Mouse (Mus musculus) heart, postnatal 0 days (tissue): ENCODE results near the gene Wls. TPM values are rescaled to one million over a fixed set of nuclear protein-coding genes. Genes with fewer than 3 reads are reported as not detected.

Source experiments
- ATAC-seq: fragments of 200-750 bp; cut with Nextera tagmentation; 2 replicates; pipeline ENCODE4 v1.8.0; 2017; ENCODE audit warnings: low read depth, moderate number of reproducible peaks, moderate library complexity; ENCODE audit not compliant: insufficient read depth
- DNase-seq: peaks from one replicate; pipeline ENCODE4 v3.0.0-alpha.2; 2016; ENCODE audit warnings: low spot score
- H3K27ac ChIP-seq: fragments of 300-500 bp; sonication (generic); 2 replicates; pipeline ENCODE4 v1.5.1; 2014; ENCODE audit warnings: low read depth, mild to moderate bottlenecking
- H3K27me3 ChIP-seq: fragments of 300-500 bp; sonication (generic); 2 replicates; pipeline ENCODE4 v1.6.1; 2014; ENCODE audit warnings: low read length, mixed read lengths; ENCODE audit not compliant: control insufficient read depth, insufficient read depth
- H3K36me3 ChIP-seq: fragments of 300-500 bp; sonication (generic); replicated peaks from 2 replicates; pipeline ENCODE4 v1.6.1; 2014; ENCODE audit warnings: low read length, mixed read lengths; ENCODE audit not compliant: control insufficient read depth, insufficient read depth
- H3K4me1 ChIP-seq: fragments of 300-500 bp; sonication (generic); 2 replicates; pipeline ENCODE4 v1.6.1; 2014; ENCODE audit warnings: antibody characterized with exemption; ENCODE audit not compliant: control insufficient read depth, insufficient read depth
- H3K4me2 ChIP-seq: fragments of 300-500 bp; sonication (generic); 2 replicates; pipeline ENCODE4 v1.6.1; 2014; ENCODE audit warnings: low read depth, mild to moderate bottlenecking, low read length, moderate library complexity
- H3K4me3 ChIP-seq: fragments of 300-500 bp; sonication (generic); 2 replicates; pipeline ENCODE4 v1.5.1; 2014; ENCODE audit warnings: low read depth, low read length
- H3K9ac ChIP-seq: fragments of 300-500 bp; sonication (generic); replicated peaks from 2 replicates; pipeline ENCODE4 v1.6.1; 2014; ENCODE audit warnings: low read depth, low read length, mixed read lengths
- H3K9me3 ChIP-seq: fragments of 300-500 bp; sonication (generic); replicated peaks from 2 replicates; pipeline ENCODE4 v1.6.1; 2016; ENCODE audit warnings: low read length; ENCODE audit not compliant: control insufficient read depth
- CTCF ChIP-seq: IDR thresholded peaks from 2 replicates; pipeline ENCODE4 v1.5.1; 2016; ENCODE audit warnings: antibody characterized with exemption, control low read depth, low read depth
- EP300 ChIP-seq: IDR thresholded peaks from 2 replicates; pipeline ENCODE4 v1.6.1; 2016; ENCODE audit warnings: antibody characterized with exemption, low read depth
- WGBS: fragments of 180-500 bp; shearing (Covaris S2); extraction: QIAGEN DNeasy Blood & Tissue Kit; methylation state at CpG from one replicate; pipeline ENCODE4 v1.1.7; 2014; 5-methylcytosine and 5-hydroxymethylcytosine counted together
- polyA plus RNA-seq: library from polyadenylated mRNA; unstranded; fragments of >200 nt; fragmentation: Nextera tagmentation; extraction: Ambion mirVana; gene quantifications from 2 replicates; pipeline ENCODE4 v1.2.1, GENCODE M21; 2015
- total RNA-seq: library from RNA; depleted of rRNA; stranded (reverse); fragments of >200 nt; gene quantifications from 2 replicates; pipeline ENCODE4 v1.2.3, GENCODE M21; 2014; ENCODE audit warnings: low replicate concordance

Wls gene
- total and polyA plus RNA-seq, 2 experiments from 2014 or later, result 105 to 106 TPM

- no peaks in the 10 kb centered on the region for H3K9me3 ChIP-seq
- H3K36me3 ChIP-seq, result no peaks in the 10 kb centered on the region
- H3K9ac ChIP-seq, result no peak overlapping the region
- WGBS, result 80% methylated on average over 1 of the region's 1 CpGs
- H3K4me2 ChIP-seq, result no peak overlapping the region
- no peak overlapping the region for H3K4me3 ChIP-seq
- H3K27ac ChIP-seq, result no peak overlapping the region
- ATAC-seq (no peak), DNase-seq (no peak)
- H3K4me1 ChIP-seq, result no peaks in the 10 kb centered on the region
- no peak for TF ChIP-seq EP300
- TF ChIP-seq CTCF, result no peak
- H3K27me3 ChIP-seq, result no peaks in the 10 kb centered on the region
Measured at GRCm38 (mm10) chr3:159857112-159857511, 17.6 kb downstream of the Wls start.

GRCm38 (mm10) chr3:159865691-159866090, 26.2 kb downstream of the Wls start:
- H3K9ac ChIP-seq, result no peak overlapping the region
- DNase-seq, result no peak
- no peaks in the 10 kb centered on the region for H3K27me3 ChIP-seq
- 66% methylated on average over 1 of the region's 1 CpGs for WGBS
- H3K9me3 ChIP-seq, result no peaks in the 10 kb centered on the region
- H3K27ac ChIP-seq, result no peak overlapping the region
- H3K4me3 ChIP-seq, result no peak overlapping the region
- TF ChIP-seq EP300 (no peak), CTCF (no peak)
- no peaks in the 10 kb centered on the region for H3K36me3 ChIP-seq
- H3K4me1 ChIP-seq, result 0 out of 2 replicates have a peak, but pooled peaks cover 4% of the 10 kb centered on the region
- no peak overlapping the region for H3K4me2 ChIP-seq
- no peak for ATAC-seq

GRCm38 (mm10) chr3:159878983-159879382, 39.5 kb downstream of the Wls start:
- H3K9me3 ChIP-seq, result no peaks in the 10 kb centered on the region
- no peak overlapping the region for H3K4me2 ChIP-seq
- H3K4me3 ChIP-seq, result no peak overlapping the region
- H3K27me3 ChIP-seq, result no peaks in the 10 kb centered on the region
- peaks cover 14% of the 10 kb centered on the region; the same call in 1 of the 2 replicates for H3K36me3 ChIP-seq
- TF ChIP-seq EP300, result no peak
- no peak for ATAC-seq
- H3K9ac ChIP-seq, result no peak overlapping the region
- peaks cover 5% of the 10 kb centered on the region; the same call in 1 of the 2 replicates for H3K4me1 ChIP-seq
- no peak overlapping the region for H3K27ac ChIP-seq
- no peak for DNase-seq

GRCm38 (mm10) chr3:159883325-159883724, 43.9 kb downstream of the Wls start:
- Histone ChIP-seq H3K9ac (no peak overlapping the region), H3K9me3 (no peaks in the 10 kb centered on the region), H3K4me2 (no peak overlapping the region), H3K27me3 (no peaks in the 10 kb centered on the region), H3K4me3 (no peak overlapping the region), H3K4me1 (peaks cover 19% of the 10 kb centered on the region), H3K36me3 (no peaks in the 10 kb centered on the region), H3K27ac (0 out of 2 replicates have a peak overlapping the region, but pooled peaks have one; percentile 15)
- 13% methylated on average over 2 of the region's 2 CpGs for WGBS
- no peak for DNase-seq
- no peak for ATAC-seq
- TF ChIP-seq EP300, result no peak
- TF ChIP-seq CTCF, result no peak

- H3K4me3 ChIP-seq, result no peak overlapping the region
- no peaks in the 10 kb centered on the region for H3K9me3 ChIP-seq
- TF ChIP-seq EP300 (no peak), CTCF (no peak)
- H3K27ac ChIP-seq, result peak overlapping the region; percentile 77
- ATAC-seq (no peak), DNase-seq (no peak)
- no peak overlapping the region for H3K4me2 ChIP-seq
- H3K9ac ChIP-seq, result no peak overlapping the region
- peaks cover 19% of the 10 kb centered on the region for H3K4me1 ChIP-seq
- H3K27me3 ChIP-seq, result no peaks in the 10 kb centered on the region
- no peaks in the 10 kb centered on the region for H3K36me3 ChIP-seq
Measured at GRCm38 (mm10) chr3:159884802-159885201, 45.3 kb downstream of the Wls start.

GRCm38 (mm10) chr3:159885271-159885670, 45.8 kb downstream of the Wls start:
- Histone ChIP-seq H3K36me3 (no peaks in the 10 kb centered on the region), H3K27ac (peak overlapping the region; percentile 77), H3K9me3 (no peaks in the 10 kb centered on the region), H3K4me2 (peak overlapping the region; percentile 26), H3K4me1 (peaks cover 19% of the 10 kb centered on the region), H3K9ac (no peak overlapping the region), H3K4me3 (no peak overlapping the region), H3K27me3 (no peaks in the 10 kb centered on the region)
- TF ChIP-seq EP300 (no peak), CTCF (no peak)
- 6% methylated on average over 3 of the region's 3 CpGs for WGBS
- DNase-seq (peak; percentile 93), ATAC-seq (peak; percentile 83)
